Mouse (Mus musculus): ENCODE results near the gene Ntpcr. TPM values are rescaled to one million over a fixed set of nuclear protein-coding genes. Genes with fewer than 3 reads are reported as not detected.

Gene Ntpcr
- total and polyA plus RNA-seq, 3 experiments, result 15.1 to 25.0 (median 24.0) TPM

- TF ChIP-seq POLR2AphosphoS2 (IDR thresholded peaks at IDR 0.05; ENCODE audit: low read depth, low read length) (no peak), JUN (IDR thresholded peaks at IDR 0.05; ENCODE audit: insufficient read depth, low read depth, low read length) (no peak), ZMIZ1 (IDR thresholded peaks at IDR 0.05; ENCODE audit: low read depth, low read length) (no peak)
- Histone ChIP-seq H3K79me2 (replicated peaks; ENCODE audit: control insufficient read depth, extremely low read depth, insufficient read depth, poor library complexity, severe bottlenecking) (no peaks in the 10 kb centered on the region), H3K4me2 (ENCODE audit: insufficient read depth, low read depth, poor library complexity, severe bottlenecking) (no peak overlapping the region), H3K36me3 (replicated peaks in 1 of 2; ENCODE audit: control insufficient read depth in 1 of 2, insufficient read depth in 1 of 2, low read length in 1 of 2) (no peaks in the 10 kb centered on the region), H3K4me1 (ENCODE audit: control insufficient read depth in 1 of 2, insufficient read depth in 2 of 2) (peaks cover 0 to 3% of the 10 kb centered on the region in 2 experiments; a peak in 1 of 4 replicates), H3K27ac (ENCODE audit: insufficient read depth, low read depth) (no peak overlapping the region), H3K9ac (ENCODE audit: insufficient read depth, low read depth) (no peak overlapping the region), H3K4me3 (replicated peaks in 1 of 3; ENCODE audit: low read depth in 2 of 3, low read length in 2 of 3, poor library complexity in 1 of 3) (no peak overlapping the region), H3K27me3 (replicated peaks) (peaks cover 5% of the 10 kb centered on the region), H3K9me3 (replicated peaks; ENCODE audit: low read length) (no peaks in the 10 kb centered on the region)
- dilution Hi-C loops (cut with MboI; ENCODE audit: extremely low pct_ligation_motif_present, extremely low pct_unique_long_range_greater_than_20kb, low sequenced_read_pairs), result no loop called here
- no peak for DNase-seq (ENCODE audit: extremely low read depth)
- in situ Hi-C loops (cut with MboI; ENCODE audit: low pct_ligation_motif_present, low pct_unique_long_range_greater_than_20kb, low sequenced_read_pairs), result no loop called here
These were observed 57.1 kb downstream of the Ntpcr start for GRCm38 (mm10) chr8:125786886-125787285.

- Histone ChIP-seq H3K9me3 (replicated peaks; ENCODE audit: low read length) (peaks cover 3% of the 10 kb centered on the region), H3K27ac (ENCODE audit: insufficient read depth, low read depth) (no peak overlapping the region), H3K4me2 (ENCODE audit: insufficient read depth, low read depth, poor library complexity, severe bottlenecking) (no peak overlapping the region), H3K9ac (ENCODE audit: insufficient read depth, low read depth) (no peak overlapping the region), H3K4me3 (replicated peaks in 1 of 3; ENCODE audit: low read depth in 2 of 3, low read length in 2 of 3, poor library complexity in 1 of 3) (no peak overlapping the region), H3K79me2 (replicated peaks; ENCODE audit: control insufficient read depth, extremely low read depth, insufficient read depth, poor library complexity, severe bottlenecking) (no peaks in the 10 kb centered on the region), H3K36me3 (replicated peaks in 1 of 2; ENCODE audit: control insufficient read depth in 1 of 2, insufficient read depth in 1 of 2, low read length in 1 of 2) (no peaks in the 10 kb centered on the region), H3K4me1 (ENCODE audit: control insufficient read depth in 1 of 2, insufficient read depth in 2 of 2) (peaks cover 0 to 3% of the 10 kb centered on the region in 2 experiments; a peak in 1 of 4 replicates), H3K27me3 (replicated peaks) (peaks cover 11% of the 10 kb centered on the region)
- DNase-seq (ENCODE audit: extremely low read depth), result no peak
- in situ Hi-C loops (cut with MboI; ENCODE audit: low pct_ligation_motif_present, low pct_unique_long_range_greater_than_20kb, low sequenced_read_pairs) (no loop called here), dilution Hi-C loops (cut with MboI; ENCODE audit: extremely low pct_ligation_motif_present, extremely low pct_unique_long_range_greater_than_20kb, low sequenced_read_pairs) (no loop called here)
- TF ChIP-seq ZMIZ1 (IDR thresholded peaks at IDR 0.05; ENCODE audit: low read depth, low read length) (no peak), ZC3H11A (IDR thresholded peaks at IDR 0.05; ENCODE audit: low read depth, low read length) (no peak), MXI1 (IDR thresholded peaks at IDR 0.05; ENCODE audit: low read depth, low read length) (no peak), MAX (IDR thresholded peaks at IDR 0.05; ENCODE audit: low read length) (no peak), POLR2AphosphoS2 (IDR thresholded peaks at IDR 0.05; ENCODE audit: low read depth, low read length) (no peak), MYC (IDR thresholded peaks at IDR 0.05; ENCODE audit: low read depth, low read length) (no peak), BHLHE40 (IDR thresholded peaks at IDR 0.05; ENCODE audit: low read depth, low read length) (no peak), TCF12 (IDR thresholded peaks at IDR 0.05; ENCODE audit: low read depth, low read length) (no peak)
These were observed 63.2 kb downstream of the Ntpcr start for GRCm38 (mm10) chr8:125792816-125793455.

- no peak for TF ChIP-seq USF1 (IDR thresholded peaks at IDR 0.05; ENCODE audit: low read depth, low read length)
- TF ChIP-seq ZKSCAN1 (IDR thresholded peaks at IDR 0.05; ENCODE audit: borderline replicate concordance, low read depth, low read length), result no peak
- no peak for TF ChIP-seq JUN (IDR thresholded peaks at IDR 0.05; ENCODE audit: insufficient read depth, low read depth, low read length)
- no peak for TF ChIP-seq SIN3A (IDR thresholded peaks at IDR 0.05; ENCODE audit: low read length)
- no peak for TF ChIP-seq MYC (IDR thresholded peaks at IDR 0.05; ENCODE audit: low read depth, low read length)
- TF ChIP-seq BHLHE40 (IDR thresholded peaks at IDR 0.05; ENCODE audit: low read depth, low read length), result no peak
- no peak for TF ChIP-seq CTCF (conservative IDR thresholded peaks at IDR 0.05 in 1 of 2, IDR thresholded peaks at IDR 0.05 in 1 of 2; ENCODE audit: low read depth in 2 of 2, low read length in 2 of 2)
- no peak for TF ChIP-seq E2F4 (IDR thresholded peaks at IDR 0.05; ENCODE audit: insufficient replicate concordance, low read depth, low read length)
- TF ChIP-seq CHD1 (IDR thresholded peaks at IDR 0.05; ENCODE audit: low read depth, low read length), result no peak
- no peak for TF ChIP-seq MAX (IDR thresholded peaks at IDR 0.05; ENCODE audit: low read length)
- TF ChIP-seq NELFE (IDR thresholded peaks at IDR 0.05; ENCODE audit: low read depth, low read length), result no peak
- TF ChIP-seq GABPA (IDR thresholded peaks at IDR 0.05; ENCODE audit: insufficient replicate concordance, low read depth, low read length), result no peak
- Histone ChIP-seq H3K9me3 (replicated peaks; ENCODE audit: low read length) (peaks cover 3% of the 10 kb centered on the region), H3K27ac (ENCODE audit: insufficient read depth, low read depth) (no peak overlapping the region), H3K9ac (ENCODE audit: insufficient read depth, low read depth) (no peak overlapping the region), H3K27me3 (replicated peaks) (peaks cover 16% of the 10 kb centered on the region), H3K4me3 (replicated peaks in 1 of 3; ENCODE audit: low read depth in 2 of 3, low read length in 2 of 3, poor library complexity in 1 of 3) (no peak overlapping the region), H3K4me1 (ENCODE audit: control insufficient read depth in 1 of 2, insufficient read depth in 2 of 2) (no peaks in the 10 kb centered on the region), H3K79me2 (replicated peaks; ENCODE audit: control insufficient read depth, extremely low read depth, insufficient read depth, poor library complexity, severe bottlenecking) (no peaks in the 10 kb centered on the region), H3K4me2 (ENCODE audit: insufficient read depth, low read depth, poor library complexity, severe bottlenecking) (no peak overlapping the region), H3K36me3 (replicated peaks in 1 of 2; ENCODE audit: control insufficient read depth in 1 of 2, insufficient read depth in 1 of 2, low read length in 1 of 2) (no peaks in the 10 kb centered on the region)
- no peak for DNase-seq (ENCODE audit: extremely low read depth)
- in situ Hi-C loops (cut with MboI; ENCODE audit: low pct_ligation_motif_present, low pct_unique_long_range_greater_than_20kb, low sequenced_read_pairs) (no loop called here), dilution Hi-C loops (cut with MboI; ENCODE audit: extremely low pct_ligation_motif_present, extremely low pct_unique_long_range_greater_than_20kb, low sequenced_read_pairs) (no loop called here)
These were observed 65.6 kb downstream of the Ntpcr start for GRCm38 (mm10) chr8:125795341-125795740.

All from CH12.LX (cell line).